Mouse (Mus musculus) Muller cell, postnatal 12 days (primary cell): Measurements from ENCODE around the gene Eda.

Experiments
- DNase-seq: peaks from one replicate; pipeline ENCODE4 v3.0.0-alpha.2; 2015; ENCODE audit errors: inconsistent ontology term

Eda gene

GRCm38 (mm10) chrX:99975250-99975984, at the start of gene Eda:
Gene Eda, plus strand, starts transcription at chrX:99975606.
- DNase-seq: peak; percentile 96

GRCm38 (mm10) chrX:99961002-99961401, 14.4 kb upstream of the Eda start:
- no peak for DNase-seq

- no peak for DNase-seq
These were observed 5.3 kb upstream of the Eda start for GRCm38 (mm10) chrX:99970111-99970510.

- DNase-seq: no peak
These were observed 1.0 kb upstream of the Eda start for GRCm38 (mm10) chrX:99974381-99974780.

- DNase-seq: no peak
These were observed 603 bp upstream of the Eda start for GRCm38 (mm10) chrX:99974803-99975202.

GRCm38 (mm10) chrX:99975985-99976924, 849 bp downstream of the Eda start:
- peak; percentile 32 for DNase-seq

- no peak for DNase-seq
These were observed 2.9 kb downstream of the Eda start for GRCm38 (mm10) chrX:99978354-99978753.

GRCm38 (mm10) chrX:99993434-99993833, 18.0 kb downstream of the Eda start:
- no peak for DNase-seq

GRCm38 (mm10) chrX:99999342-99999741, 23.9 kb downstream of the Eda start:
- DNase-seq: no peak

GRCm38 (mm10) chrX:100118362-100118761, 143.0 kb downstream of the Eda start:
- DNase-seq: no peak

- DNase-seq: no peak
These were observed 219.9 kb downstream of the Eda start for GRCm38 (mm10) chrX:100195286-100195685.

GRCm38 (mm10) chrX:100313652-100314051, 338.2 kb downstream of the Eda start:
- DNase-seq: no peak

- DNase-seq: no peak
These were observed 338.9 kb downstream of the Eda start for GRCm38 (mm10) chrX:100314172-100314902.

- DNase-seq: no peak
These were observed 365.3 kb downstream of the Eda start for GRCm38 (mm10) chrX:100340687-100341086.

- no peak for DNase-seq
These were observed 369.0 kb downstream of the Eda start for GRCm38 (mm10) chrX:100344433-100344832.

- DNase-seq: no peak
These were observed 381.6 kb downstream of the Eda start for GRCm38 (mm10) chrX:100356974-100357373.

GRCm38 (mm10) chrX:100389887-100390286, 414.5 kb downstream of the Eda start:
- DNase-seq: no peak

GRCm38 (mm10) chrX:100392304-100392703, 416.9 kb downstream of the Eda start:
- peak; percentile 1 for DNase-seq

- DNase-seq: no peak
These were observed 418.9 kb downstream of the Eda start for GRCm38 (mm10) chrX:100394223-100394861.

GRCm38 (mm10) chrX:100395026-100395425, 419.6 kb downstream of the Eda start:
- peak; percentile 0 for DNase-seq

GRCm38 (mm10) chrX:100400900-100401299, 425.5 kb downstream of the Eda start:
- no peak for DNase-seq

- no peak for DNase-seq
These were observed 426.3 kb downstream of the Eda start for GRCm38 (mm10) chrX:100401657-100402056.
